Mouse (Mus musculus) activated CD4-positive, CD25-positive, alpha-beta regulatory T cell, adult 4 months (primary cell): Measurements from ENCODE around the gene Xpr1. TPM values are rescaled to one million over a fixed set of nuclear protein-coding genes. Genes with fewer than 3 reads are reported as not detected.

Experiments
- ATAC-seq: one replicate; pipeline ENCODE4 v1.8.0; 2017
- polyA plus RNA-seq, 2 experiments: library from polyadenylated mRNA; unstranded; fragments of 100-300 nt; shearing (Covaris generic); gene quantifications; one replicate each; pipeline ENCODE4 v1.2.1; 2017

The Xpr1 gene
- 10 to 100 TPM; 15.5 to 16.4 TPM for polyA plus RNA-seq

GRCm38 (mm10) chr1:155416701-155417677, at the start of gene Xpr1:
TSS of gene Xpr1 (minus strand) at chr1:155417415.
- peak; percentile 79 for ATAC-seq

DNA sequence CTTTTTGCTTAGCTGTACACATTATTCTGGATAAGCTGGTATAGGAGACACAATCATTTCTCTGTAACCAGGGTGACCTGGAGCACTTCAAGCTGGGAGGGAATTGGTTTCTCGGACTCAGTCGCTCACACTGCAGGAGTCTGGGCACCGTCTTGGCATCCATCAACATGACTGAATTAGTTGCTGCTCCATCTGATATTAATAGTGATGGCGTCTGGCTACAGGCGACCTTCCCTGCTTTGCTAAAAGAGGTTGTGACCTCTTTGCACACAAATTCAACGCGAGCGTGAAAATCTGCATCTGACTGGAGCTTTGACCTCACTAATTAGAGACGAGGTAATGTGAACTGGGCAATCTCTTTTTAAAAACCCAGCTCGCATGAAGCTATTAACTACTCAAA, 46.2 kb upstream of the Xpr1 start:
- ATAC-seq: no peak

DNA sequence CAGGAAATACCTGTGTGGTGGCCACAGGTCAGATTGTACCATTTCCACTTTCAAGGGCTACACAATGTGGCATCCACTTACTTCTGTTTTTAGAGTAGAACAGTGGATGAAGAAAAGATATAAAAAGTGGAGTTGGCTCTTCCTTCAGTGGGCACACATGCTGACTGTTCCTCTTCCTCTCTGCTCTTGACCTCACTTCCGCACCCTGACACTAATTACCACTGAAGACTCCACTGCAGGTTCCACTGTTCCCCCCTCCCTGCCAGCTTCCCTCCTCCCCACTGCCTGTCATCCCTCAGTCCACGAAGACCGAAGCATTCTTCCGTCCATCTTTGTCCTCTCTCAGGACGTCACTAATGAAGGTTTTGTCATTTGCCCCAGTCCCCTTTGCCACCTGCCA, 45.4 kb upstream of the Xpr1 start:
- no peak for ATAC-seq

DNA sequence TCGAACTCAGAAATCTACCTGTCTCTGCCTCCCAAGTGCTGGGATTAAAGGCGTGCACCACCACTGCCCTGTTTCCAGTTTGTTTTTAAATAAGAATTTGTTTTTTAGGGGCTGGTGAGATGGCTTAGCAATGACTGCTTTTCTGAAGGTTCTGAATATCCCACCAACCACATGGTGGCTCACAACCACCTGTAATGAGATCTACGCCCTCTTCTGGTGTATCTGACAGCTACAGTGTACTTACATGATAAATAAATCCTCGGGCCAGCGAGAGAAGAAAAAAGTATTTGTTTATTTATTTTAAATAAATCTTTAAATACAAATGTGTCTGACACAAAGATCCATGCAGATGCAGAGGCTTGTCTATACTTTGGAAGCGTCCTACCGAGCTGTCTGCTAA, 40.3 kb upstream of the Xpr1 start:
- no peak for ATAC-seq

GRCm38 (mm10) chr1:155453180-155453579, 36.0 kb upstream of the Xpr1 start:
- no peak for ATAC-seq

- ATAC-seq: no peak
These were observed 31.7 kb upstream of the Xpr1 start for GRCm38 (mm10) chr1:155448932-155449331.

GRCm38 (mm10) chr1:155447277-155447676, 30.1 kb upstream of the Xpr1 start:
- peak; percentile 19 for ATAC-seq

DNA sequence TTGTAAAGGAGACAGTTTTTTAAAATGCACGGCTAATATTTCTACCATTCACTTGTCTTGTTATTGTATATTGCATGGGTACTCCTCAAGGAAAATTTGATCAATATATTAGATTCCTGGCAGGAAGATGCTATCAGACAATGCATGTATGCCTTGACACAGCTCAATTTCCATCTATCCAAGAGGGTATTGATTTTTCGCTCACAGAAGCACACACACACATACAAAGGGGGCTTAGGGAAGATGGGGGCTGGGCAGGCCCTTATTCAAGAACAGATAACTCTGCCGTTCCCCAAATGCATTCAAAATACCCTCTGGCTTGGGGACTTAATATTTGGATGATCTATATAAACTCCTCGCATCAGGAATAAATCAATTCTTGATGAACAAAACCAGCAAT, 25.9 kb upstream of the Xpr1 start:
- no peak for ATAC-seq

GRCm38 (mm10) chr1:155442521-155443001, 25.3 kb upstream of the Xpr1 start:
- ATAC-seq: no peak

DNA sequence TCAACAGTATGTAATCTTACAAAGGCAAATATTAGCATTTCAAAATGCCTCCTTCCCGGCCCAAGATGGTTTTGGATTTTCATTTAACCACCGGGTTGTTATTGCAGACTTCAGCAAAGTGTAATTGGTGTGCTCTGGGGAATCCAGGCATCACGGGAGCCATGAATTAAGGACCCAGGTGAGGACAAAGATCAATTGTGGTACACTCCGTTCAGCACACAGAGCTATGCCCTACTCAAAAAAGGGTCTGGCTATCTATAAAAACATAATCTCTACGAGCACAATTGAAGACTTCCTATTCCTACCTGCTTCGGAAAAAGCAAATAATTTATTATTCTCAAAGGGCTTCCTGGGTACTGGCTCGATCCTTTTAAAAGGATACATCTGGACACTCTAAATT, 22.3 kb upstream of the Xpr1 start:
- ATAC-seq: no peak

GRCm38 (mm10) chr1:155438525-155438924, 21.3 kb upstream of the Xpr1 start:
- ATAC-seq: no peak

- no peak for ATAC-seq
These were observed 12.1 kb upstream of the Xpr1 start for GRCm38 (mm10) chr1:155429304-155429703.

DNA sequence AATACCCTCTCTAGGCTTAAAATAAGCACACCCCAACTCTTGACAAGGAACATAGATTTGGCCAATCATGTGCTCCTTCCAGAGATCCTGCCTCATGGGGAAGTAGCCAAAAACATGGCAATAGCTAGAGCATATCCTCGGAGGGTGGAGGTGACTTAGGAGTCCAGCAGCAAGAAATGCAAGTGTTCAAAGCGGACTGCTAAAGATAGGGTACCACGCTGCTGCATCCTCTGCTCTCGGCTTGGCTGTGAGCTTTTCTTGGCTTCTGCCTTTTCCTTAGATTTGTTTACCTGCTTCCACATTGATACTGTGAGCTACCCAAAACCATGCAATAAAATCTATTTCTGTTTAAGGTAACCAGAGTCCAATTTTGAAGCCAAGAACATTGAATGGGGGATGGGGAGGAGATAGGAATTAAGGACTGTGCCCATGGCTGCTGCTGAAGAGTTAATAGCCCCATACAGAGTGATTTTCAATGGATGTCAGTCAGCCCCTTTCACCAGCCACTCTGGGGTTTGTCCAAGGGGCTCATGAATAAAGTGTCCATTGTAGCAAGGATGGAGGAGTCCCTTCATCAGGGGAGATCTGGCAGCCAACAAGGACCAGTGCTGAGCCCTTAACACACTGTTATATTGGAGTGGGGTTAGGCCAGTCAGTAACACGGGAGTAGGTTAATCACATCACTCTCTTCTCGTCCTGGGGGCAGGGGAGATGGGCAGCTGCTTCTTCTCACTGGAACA, 10.1 kb upstream of the Xpr1 start:
- ATAC-seq: no peak

DNA sequence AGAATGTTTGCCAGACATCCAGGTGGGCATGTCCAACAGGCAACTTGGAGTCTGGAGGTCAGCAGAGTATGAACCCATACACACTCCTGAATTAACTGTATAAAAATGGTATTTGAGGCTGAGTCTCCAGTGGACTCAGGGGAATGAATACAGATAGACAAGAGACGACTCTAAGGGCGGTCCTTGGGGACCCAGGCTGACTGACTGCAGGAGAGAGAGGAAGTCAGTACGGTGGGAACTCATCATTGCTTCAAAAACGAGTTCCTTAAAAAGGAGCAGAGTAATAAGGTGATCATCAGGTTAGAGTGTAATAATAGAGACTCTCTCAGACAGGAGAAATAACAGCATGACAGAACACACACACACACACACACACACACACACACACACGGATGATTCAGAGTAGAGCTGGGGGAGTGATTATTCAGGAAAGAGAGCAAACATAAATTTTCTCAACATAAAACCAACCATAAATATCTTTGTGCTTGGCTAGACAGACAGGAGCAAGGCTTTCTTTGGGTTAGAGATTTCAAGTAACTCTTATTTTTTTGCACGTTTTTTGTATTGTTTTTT, 8.6 kb upstream of the Xpr1 start:
- no peak for ATAC-seq

GRCm38 (mm10) chr1:155425285-155425684, 8.1 kb upstream of the Xpr1 start:
- ATAC-seq: no peak

DNA sequence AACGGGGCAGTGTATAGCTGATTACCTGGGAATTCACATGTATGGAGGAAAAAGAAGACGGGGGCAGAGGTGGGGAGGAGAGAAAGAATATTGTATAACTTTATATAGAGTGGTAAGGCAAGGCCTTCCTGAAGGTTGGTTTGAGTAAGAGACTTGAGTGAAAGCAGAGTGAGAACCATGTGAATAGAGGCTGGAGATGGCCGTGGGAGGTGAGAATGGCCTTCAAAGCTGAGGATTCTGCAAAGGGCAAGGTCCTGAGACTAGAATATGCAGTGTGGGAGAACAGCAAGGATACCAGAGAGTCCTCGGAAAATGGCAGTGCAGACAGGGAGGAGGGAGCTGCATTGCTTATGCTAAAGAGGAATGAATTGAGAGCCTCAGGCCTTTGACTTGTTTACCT, 6.6 kb upstream of the Xpr1 start:
- ATAC-seq: no peak

- ATAC-seq: no peak
These were observed 4.8 kb upstream of the Xpr1 start for GRCm38 (mm10) chr1:155422022-155422421.

DNA sequence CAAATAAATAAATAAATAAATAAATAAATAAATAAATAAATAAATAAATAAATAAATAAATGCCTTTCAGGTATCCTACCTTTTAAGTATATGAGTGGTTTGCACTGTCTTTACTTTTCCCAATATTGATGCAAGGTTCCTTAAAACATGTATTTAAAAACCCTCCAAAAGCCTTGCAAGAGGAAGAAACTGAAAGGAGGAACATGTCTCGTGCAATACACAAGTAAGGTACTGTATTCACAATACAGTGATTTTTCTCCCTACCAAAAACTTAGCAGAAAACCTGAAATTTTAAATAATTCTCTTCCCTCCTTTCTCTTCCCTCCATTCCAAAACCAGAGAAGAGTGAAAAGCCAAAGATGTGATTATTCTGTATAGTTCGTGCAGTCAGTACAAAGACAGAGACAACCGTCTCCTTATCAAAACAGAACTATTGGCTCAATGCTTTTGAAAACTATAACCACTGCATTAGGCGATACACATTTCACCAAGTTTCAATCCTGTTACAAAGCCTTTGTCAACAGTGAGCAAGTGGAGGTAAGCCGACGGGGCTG, 991 bp downstream of the Xpr1 start:
- ATAC-seq: peak; percentile 0

DNA sequence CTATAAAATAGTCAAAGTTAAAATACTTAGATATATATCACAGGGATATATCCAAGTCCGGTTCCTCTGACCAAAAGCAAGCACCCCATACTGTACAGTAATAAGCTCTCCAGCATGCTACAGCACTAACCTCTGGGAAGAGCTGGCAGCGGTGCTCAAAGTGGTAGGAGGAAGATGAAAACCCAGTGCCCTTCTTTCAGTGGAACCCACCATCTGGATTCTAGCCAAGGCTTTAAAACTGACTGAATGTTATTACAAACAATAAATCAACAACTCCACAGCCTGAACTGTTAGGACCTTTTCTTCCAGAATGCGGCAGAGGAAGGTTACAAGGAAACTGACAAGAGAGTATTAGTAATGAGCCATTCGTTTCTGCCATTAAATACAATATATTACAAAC, 1.8 kb downstream of the Xpr1 start:
- no peak for ATAC-seq

DNA sequence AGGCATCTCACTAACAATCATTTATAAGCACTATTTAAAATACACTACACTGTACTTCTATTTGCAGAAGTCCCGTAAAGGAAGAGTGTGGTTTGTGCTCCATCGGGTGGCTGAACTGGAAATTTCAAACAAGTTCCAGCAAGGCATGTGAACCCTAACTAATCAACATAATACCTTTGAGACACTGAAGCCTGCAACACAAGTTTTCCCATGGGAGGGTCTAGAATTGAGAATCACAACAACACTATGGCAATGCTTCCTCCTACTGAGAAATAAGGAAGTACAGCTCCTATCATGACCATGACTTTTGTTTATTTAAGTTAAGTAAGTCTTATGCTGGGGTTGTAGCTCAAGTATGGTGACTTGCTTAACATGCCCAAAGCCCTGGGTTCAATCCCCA, 4.5 kb downstream of the Xpr1 start:
- ATAC-seq: no peak

- ATAC-seq: no peak
These were observed 8.6 kb downstream of the Xpr1 start for GRCm38 (mm10) chr1:155408577-155408966.

- ATAC-seq: no peak
These were observed 9.3 kb downstream of the Xpr1 start for GRCm38 (mm10) chr1:155407697-155408576.
